Mouse (Mus musculus) kidney, adult 8-10 months (tissue): ENCODE measurements around the gene Arglu1.

Source experiments
- DNase-seq, 2 experiments: peaks; one replicate each; pipeline ENCODE4 v3.0.0; 2022

Gene Arglu1

DNA sequence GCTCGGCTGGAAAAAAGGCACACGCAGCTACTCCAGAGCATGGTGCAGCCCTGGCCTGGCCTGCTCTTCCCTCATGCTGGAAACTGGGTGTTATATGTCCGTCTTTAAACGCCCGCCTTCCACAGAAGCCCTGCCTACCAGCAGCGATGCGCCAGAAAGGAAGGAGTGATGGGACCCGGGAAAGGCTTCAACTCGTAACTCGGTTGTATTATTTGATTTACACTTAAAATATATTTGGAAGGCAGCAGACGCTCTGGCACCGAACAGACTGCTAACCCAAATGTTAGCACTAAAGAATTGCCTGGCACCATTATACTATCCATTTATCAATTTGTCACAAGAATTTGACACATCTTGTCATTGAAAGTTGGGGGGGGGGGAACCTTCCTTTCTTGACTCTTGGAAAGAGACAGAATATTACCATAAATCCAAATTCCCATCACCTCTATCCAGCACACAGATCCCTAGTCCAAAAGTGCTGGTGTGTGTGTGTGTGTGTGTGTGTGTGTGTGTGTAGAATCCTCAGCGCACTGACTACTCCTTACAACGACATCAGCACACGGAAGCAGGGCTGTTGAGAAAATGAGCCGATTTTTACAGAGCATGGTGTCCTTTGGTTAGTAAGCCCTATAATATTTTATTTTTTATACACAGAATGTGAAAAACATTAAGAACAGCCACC, 68.9 kb downstream of the Arglu1 start:
- DNase-seq, result no peak

DNA sequence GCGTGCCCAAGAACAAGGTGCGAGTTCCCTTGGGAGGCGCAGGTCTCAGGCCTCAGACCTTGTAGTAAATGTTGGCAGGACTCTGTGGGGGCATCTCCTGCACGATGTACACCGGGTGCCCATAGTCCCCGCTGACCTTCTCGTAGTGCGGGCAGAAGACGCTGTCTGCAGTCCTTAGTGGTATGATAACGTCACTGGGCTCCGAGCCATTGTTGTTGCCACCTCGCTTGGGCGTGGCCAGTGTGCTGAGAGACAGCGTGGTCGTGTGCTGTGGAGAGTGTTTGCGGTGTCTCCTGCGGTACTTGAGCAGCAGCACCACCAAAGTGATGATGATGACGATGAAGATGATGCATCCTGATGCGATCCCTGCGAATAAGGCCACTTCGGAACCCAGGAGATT, 69.8 kb downstream of the Arglu1 start:
- no peak for DNase-seq

DNA sequence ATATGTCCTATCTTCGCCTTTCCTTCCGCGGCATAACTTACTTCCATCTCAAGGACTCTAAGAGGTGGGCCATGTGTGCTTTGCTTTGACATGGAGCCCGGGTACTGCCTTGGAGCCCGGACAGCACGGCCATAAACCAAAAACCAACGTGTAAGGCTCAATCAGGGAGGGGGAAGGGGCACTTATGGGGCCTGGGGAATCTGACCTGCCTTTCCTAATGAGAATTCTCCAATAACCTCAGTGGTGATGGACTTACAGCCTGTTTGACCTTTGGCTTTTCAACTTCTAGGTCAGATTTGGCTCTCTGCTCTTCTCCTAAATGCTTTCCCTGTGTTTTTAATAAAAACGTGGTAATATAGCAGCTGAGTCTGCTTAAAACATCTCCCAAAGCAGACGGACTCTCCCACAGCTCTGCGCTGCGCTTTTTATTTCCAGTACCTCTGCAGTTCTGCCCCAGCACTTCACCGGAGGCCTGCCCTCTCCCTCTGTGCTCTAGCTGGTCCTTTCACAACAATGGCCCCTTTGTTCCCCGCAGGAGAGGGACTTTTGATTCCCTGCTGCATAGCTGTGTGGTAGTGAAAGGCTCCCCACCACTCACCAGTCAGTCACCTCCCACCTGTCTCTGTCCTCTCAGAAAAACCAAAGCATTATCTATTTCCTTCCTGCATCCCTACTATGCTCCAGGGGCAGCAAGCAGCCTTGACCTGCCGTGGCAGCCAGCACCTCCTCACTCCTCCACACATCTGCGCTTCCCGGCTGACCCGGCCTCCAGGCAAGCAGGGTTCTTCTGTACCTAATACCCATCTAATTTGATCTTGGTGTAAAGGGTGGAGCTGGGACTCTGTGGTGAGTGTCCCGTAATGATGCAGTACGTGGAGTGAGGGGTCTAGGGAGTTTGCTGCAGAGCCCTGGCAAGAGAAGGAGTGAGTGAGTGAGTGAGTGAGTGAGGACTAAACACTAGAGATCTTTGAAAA, 70.8 kb downstream of the Arglu1 start:
- no peak for DNase-seq
